Mouse (Mus musculus): ENCODE data around the gene Angpt4. TPM values are rescaled to one million over a fixed set of nuclear protein-coding genes. Genes with fewer than 3 reads are reported as not detected.

The Angpt4 gene
- polyA plus RNA-seq, 1 experiment from 2014 or later = 0.26 TPM

- 46% methylated on average over 2 of the region's 2 CpGs for WGBS
- Histone ChIP-seq H3K27ac (replicated peaks) (no peak overlapping the region), H3K27me3 (no peaks in the 10 kb centered on the region), H3K9ac (no peak overlapping the region), H3K36me3 (no peaks in the 10 kb centered on the region), H3K4me3 (no peak overlapping the region), H3K9me3 (no peaks in the 10 kb centered on the region), H3K4me2 (no peak overlapping the region), H3K4me1 (replicated peaks) (peaks cover 11% of the 10 kb centered on the region)
- no peak for ATAC-seq (ENCODE audit: low FRiP score, low read depth)
These were observed 30.3 kb downstream of the Angpt4 start for GRCm38 (mm10) chr2:151941269-151941668.

- WGBS = 64% methylated on average over 2 of the region's 2 CpGs
- Histone ChIP-seq H3K4me2 (no peak overlapping the region), H3K4me3 (no peak overlapping the region), H3K27ac (replicated peaks) (no peak overlapping the region), H3K9me3 (no peaks in the 10 kb centered on the region), H3K4me1 (replicated peaks) (peaks cover 2% of the 10 kb centered on the region; the same call in 1 of the 2 replicates), H3K9ac (no peak overlapping the region), H3K27me3 (no peaks in the 10 kb centered on the region), H3K36me3 (no peaks in the 10 kb centered on the region)
- ATAC-seq (ENCODE audit: low FRiP score, low read depth) = no peak
These were observed 33.1 kb downstream of the Angpt4 start for GRCm38 (mm10) chr2:151944106-151944505.

GRCm38 (mm10) chr2:151947617-151948016 is 36.6 kb downstream of the Angpt4 start:
- peaks cover 3% of the 10 kb centered on the region for H3K4me1 ChIP-seq (replicated peaks)

GRCm38 (mm10) chr2:151948311-151948710 is 37.3 kb downstream of the Angpt4 start:
- no peak for ATAC-seq (ENCODE audit: low FRiP score, low read depth)
- Histone ChIP-seq H3K9me3 (no peaks in the 10 kb centered on the region), H3K36me3 (no peaks in the 10 kb centered on the region), H3K4me3 (no peak overlapping the region), H3K9ac (no peak overlapping the region), H3K4me2 (no peak overlapping the region), H3K27me3 (no peaks in the 10 kb centered on the region), H3K4me1 (replicated peaks) (peaks cover 3% of the 10 kb centered on the region), H3K27ac (replicated peaks) (no peak overlapping the region)
- 89% methylated on average over 7 of the region's 7 CpGs for WGBS

More at GRCm38 (mm10) chr2:151947617-151948016, 36.6 kb downstream of the Angpt4 start:
- no peaks in the 10 kb centered on the region for H3K9me3 ChIP-seq
- peak; percentile 60 for ATAC-seq (ENCODE audit: low FRiP score, low read depth)
- H3K27ac ChIP-seq (replicated peaks) = no peak overlapping the region
- H3K27me3 ChIP-seq = no peaks in the 10 kb centered on the region
- H3K9ac ChIP-seq = no peak overlapping the region
- no peaks in the 10 kb centered on the region for H3K36me3 ChIP-seq
- no peak overlapping the region for H3K4me3 ChIP-seq
- H3K4me2 ChIP-seq = no peak overlapping the region
- 98% methylated on average over 2 of the region's 2 CpGs for WGBS

- H3K4me3 ChIP-seq = no peak overlapping the region
- H3K4me1 ChIP-seq (replicated peaks) = peaks cover 3% of the 10 kb centered on the region
- ATAC-seq (ENCODE audit: low FRiP score, low read depth) = peak; percentile 59; the same call in 1 of the 2 replicates
- peak overlapping the region; percentile 59; the same call in 1 of the 2 replicates for H3K27ac ChIP-seq (replicated peaks)
- H3K9ac ChIP-seq = no peak overlapping the region
- H3K36me3 ChIP-seq = no peaks in the 10 kb centered on the region
- H3K27me3 ChIP-seq = no peaks in the 10 kb centered on the region
- no peak overlapping the region for H3K4me2 ChIP-seq
- no peaks in the 10 kb centered on the region for H3K9me3 ChIP-seq
- WGBS = 41% methylated on average over 2 of the region's 2 CpGs
These were observed 38.2 kb downstream of the Angpt4 start for GRCm38 (mm10) chr2:151949082-151949774.

GRCm38 (mm10) chr2:151953665-151954064 is 42.7 kb downstream of the Angpt4 start:
- no peak overlapping the region for H3K4me2 ChIP-seq
- H3K36me3 ChIP-seq = no peaks in the 10 kb centered on the region
- H3K4me1 ChIP-seq (replicated peaks) = peaks cover 3% of the 10 kb centered on the region
- no peak overlapping the region for H3K4me3 ChIP-seq
- H3K27ac ChIP-seq (replicated peaks) = no peak overlapping the region
- ATAC-seq (ENCODE audit: low FRiP score, low read depth) = no peak
- H3K9me3 ChIP-seq = no peaks in the 10 kb centered on the region
- WGBS = 90% methylated on average over 8 of the region's 8 CpGs
- H3K27me3 ChIP-seq = no peaks in the 10 kb centered on the region
- H3K9ac ChIP-seq = no peak overlapping the region

- ATAC-seq (ENCODE audit: low FRiP score, low read depth) = peak; percentile 57; the same call in 1 of the 2 replicates
- Histone ChIP-seq H3K36me3 (no peaks in the 10 kb centered on the region), H3K4me1 (replicated peaks) (peaks cover 3% of the 10 kb centered on the region), H3K4me3 (no peak overlapping the region), H3K27ac (replicated peaks) (no peak overlapping the region), H3K4me2 (no peak overlapping the region), H3K9ac (no peak overlapping the region), H3K9me3 (no peaks in the 10 kb centered on the region), H3K27me3 (no peaks in the 10 kb centered on the region)
- WGBS = 58% methylated on average over 4 of the region's 4 CpGs
These were observed 45.6 kb downstream of the Angpt4 start for GRCm38 (mm10) chr2:151956500-151957137.

- Histone ChIP-seq H3K36me3 (no peaks in the 10 kb centered on the region), H3K27ac (replicated peaks) (no peak overlapping the region), H3K4me3 (no peak overlapping the region), H3K4me2 (no peak overlapping the region), H3K9me3 (no peaks in the 10 kb centered on the region), H3K27me3 (no peaks in the 10 kb centered on the region), H3K9ac (no peak overlapping the region), H3K4me1 (replicated peaks) (peaks cover 20% of the 10 kb centered on the region)
- no peak for ATAC-seq (ENCODE audit: low FRiP score, low read depth)
- WGBS = 37% methylated on average over 5 of the region's 5 CpGs
These were observed 48.3 kb downstream of the Angpt4 start for GRCm38 (mm10) chr2:151959274-151959673.

- Histone ChIP-seq H3K36me3 (no peaks in the 10 kb centered on the region), H3K9me3 (no peaks in the 10 kb centered on the region), H3K27me3 (no peaks in the 10 kb centered on the region), H3K4me2 (no peak overlapping the region), H3K9ac (no peak overlapping the region), H3K4me3 (no peak overlapping the region), H3K4me1 (replicated peaks) (peaks cover 27% of the 10 kb centered on the region), H3K27ac (replicated peaks) (no peak overlapping the region)
- 39% methylated on average over 9 of the region's 9 CpGs for WGBS
- 0 out of 2 replicates have a peak, but pooled peaks have one; percentile 10 for ATAC-seq (ENCODE audit: low FRiP score, low read depth)
These were observed 50.5 kb downstream of the Angpt4 start for GRCm38 (mm10) chr2:151961284-151962196.

GRCm38 (mm10) chr2:151962474-151962873 is 51.5 kb downstream of the Angpt4 start:
- no peak overlapping the region; the same call in 1 of the 2 replicates for H3K27ac ChIP-seq (replicated peaks)
- H3K9ac ChIP-seq = no peak overlapping the region
- H3K4me1 ChIP-seq (replicated peaks) = peaks cover 36% of the 10 kb centered on the region
- no peaks in the 10 kb centered on the region for H3K27me3 ChIP-seq
- no peak overlapping the region for H3K4me2 ChIP-seq
- H3K4me3 ChIP-seq = no peak overlapping the region
- peak; percentile 46; the same call in 1 of the 2 replicates for ATAC-seq (ENCODE audit: low FRiP score, low read depth)
- H3K9me3 ChIP-seq = no peaks in the 10 kb centered on the region
- H3K36me3 ChIP-seq = no peaks in the 10 kb centered on the region
- 35% methylated on average over 10 of the region's 10 CpGs for WGBS

GRCm38 (mm10) chr2:151963319-151963718 is 52.3 kb downstream of the Angpt4 start:
- 80% methylated on average over 5 of the region's 5 CpGs for WGBS
- peaks cover 45% of the 10 kb centered on the region for H3K4me1 ChIP-seq (replicated peaks)
- H3K4me2 ChIP-seq = no peak overlapping the region
- no peaks in the 10 kb centered on the region for H3K9me3 ChIP-seq
- no peaks in the 10 kb centered on the region for H3K27me3 ChIP-seq
- no peak overlapping the region for H3K27ac ChIP-seq (replicated peaks)
- no peak for ATAC-seq (ENCODE audit: low FRiP score, low read depth)
- H3K36me3 ChIP-seq = no peaks in the 10 kb centered on the region
- H3K4me3 ChIP-seq = no peak overlapping the region
- H3K9ac ChIP-seq = no peak overlapping the region

Measured in hindbrain, embryonic 15.5 days (tissue).